In genomic region chr11:68472162-68472849, GRCm38 (mm10) we compare ENCODE assay signal across 22 mouse cellular contexts. TPM values are rescaled to one million over a fixed set of nuclear protein-coding genes. Genes with fewer than 3 reads are reported as not detected.
DNase-seq lines count a peak whose midpoint lies in the region; ATAC-seq and TF ChIP-seq lines count a peak whose summit lies in the region.
"Had no signal": no experiment of that assay in that cellular context is flagged by ENCODE, and none has a peak within 500 bp of the region (broad histone marks: within the 10 kb centered on the region; RNA-seq: fewer than 3 reads in every experiment).

No protein-coding gene starts in this region.

- no peaks in the 10 kb centered on the region for H3K79me2 ChIP-seq in MEL (ENCODE audit: control insufficient read depth, insufficient read depth, low read length, poor library complexity)
- H3K79me2 ChIP-seq in macrophage (ENCODE audit: inconsistent target): peaks cover 68% of the 10 kb centered on the region

- H3K9ac ChIP-seq in forebrain, embryonic 11.5 days (ENCODE audit: low read length): no peak overlapping the region
- no peak overlapping the region for H3K9ac ChIP-seq in forebrain, embryonic 16.5 days (replicated peaks; ENCODE audit: low read depth, low read length)
- no peak overlapping the region for H3K9ac ChIP-seq in MEL (ENCODE audit: control insufficient read depth, low read depth, low read length, poor library complexity, severe bottlenecking)
- H3K9ac ChIP-seq: embryonic facial prominence, embryonic 12.5 days; forebrain, embryonic 12.5 days; forebrain, postnatal 0 days had no signal

- H3K36me3 ChIP-seq in forebrain, embryonic 11.5 days (ENCODE audit: control insufficient read depth, insufficient read depth, low read length): no peaks in the 10 kb centered on the region
- H3K36me3 ChIP-seq in forebrain, embryonic 16.5 days (ENCODE audit: control insufficient read depth, insufficient read depth): no peaks in the 10 kb centered on the region
- H3K36me3 ChIP-seq in MEL (ENCODE audit: control insufficient read depth in 1 of 2, insufficient read depth in 2 of 2, low read length in 2 of 2) (no peaks in the 10 kb centered on the region), macrophage (ENCODE audit: inconsistent target) (peaks cover 34% of the 10 kb centered on the region)
- H3K36me3 ChIP-seq: embryonic facial prominence, embryonic 10.5 days; embryonic facial prominence, embryonic 12.5 days; forebrain, embryonic 12.5 days; G1E had no signal

- 84% methylated on average over 5 of the region's 5 CpGs for WGBS in forebrain, embryonic 11.5 days
- 81% methylated on average over 5 of the region's 5 CpGs for WGBS in forebrain, embryonic 16.5 days
- WGBS in macrophage (ENCODE audit: missing documents): 72% methylated on average over 5 of the region's 5 CpGs

- no peak for TF ChIP-seq CTCF in MEL (IDR thresholded peaks at IDR 0.05 in 2 of 3, conservative IDR thresholded peaks at IDR 0.05 in 1 of 3; ENCODE audit: control insufficient read depth in 1 of 3, insufficient read depth in 1 of 3, low read depth in 2 of 3, low read length in 3 of 3, poor library complexity in 1 of 3, severe bottlenecking in 1 of 3)

- H3K9me3 ChIP-seq in forebrain, embryonic 11.5 days (ENCODE audit: control insufficient read depth, low read length): no peaks in the 10 kb centered on the region
- H3K9me3 ChIP-seq in forebrain, embryonic 16.5 days (ENCODE audit: control insufficient read depth, low read length): no peaks in the 10 kb centered on the region
- no peaks in the 10 kb centered on the region for H3K9me3 ChIP-seq in MEL (replicated peaks; ENCODE audit: insufficient read depth, low read length)
- H3K9me3 ChIP-seq: embryonic facial prominence, embryonic 10.5 days; embryonic facial prominence, embryonic 12.5 days; forebrain, embryonic 12.5 days; G1E had no signal

- no peaks in the 10 kb centered on the region for H3K27me3 ChIP-seq in forebrain, embryonic 11.5 days (ENCODE audit: control insufficient read depth, insufficient read depth, low read length)
- no peaks in the 10 kb centered on the region for H3K27me3 ChIP-seq in forebrain, embryonic 16.5 days (replicated peaks; ENCODE audit: control insufficient read depth, insufficient read depth, low read length)
- H3K27me3 ChIP-seq in MEL (ENCODE audit: control insufficient read depth in 1 of 2, insufficient read depth in 2 of 2, low read length in 2 of 2): no peaks in the 10 kb centered on the region
- H3K27me3 ChIP-seq: forebrain, embryonic 12.5 days had no signal

- peak; percentile 40 for DNase-seq in forebrain, embryonic 11.5 days (ENCODE audit: low spot score)
- DNase-seq in heart, adult 11 months: peak; percentile 87
- no peak for DNase-seq in heart, postnatal 36 days
- no peak for DNase-seq in MEL (ENCODE audit: low read depth, low spot score)
- no peak for DNase-seq in cerebellum, postnatal 4 days (ENCODE audit: low spot score in 2 of 2)
- no peak for DNase-seq in frontal cortex, postnatal 25 days (ENCODE audit: low spot score in 2 of 2)
- DNase-seq: adrenal gland, adult 8-10 months; adrenal gland, postnatal 25 days; cerebellum, adult 11-12 months; cerebellum, adult 2 months; cerebellum, adult 9-10 months; cerebellum, postnatal 10 days; cerebellum, postnatal 25 days; forebrain, postnatal 0 days had no signal

- no peak for TF ChIP-seq POLR2A in MEL (IDR thresholded peaks at IDR 0.05; ENCODE audit: control insufficient read depth in 1 of 2, insufficient read depth in 1 of 2, low read depth in 1 of 2, low read length in 2 of 2, poor library complexity in 1 of 2)

- no peak overlapping the region for H3K4me3 ChIP-seq in forebrain, embryonic 11.5 days (ENCODE audit: low read depth, low read length)
- no peak overlapping the region for H3K4me3 ChIP-seq in forebrain, embryonic 16.5 days (replicated peaks; ENCODE audit: low read length)
- H3K4me3 ChIP-seq in MEL (ENCODE audit: control insufficient read depth in 1 of 2, insufficient read depth in 1 of 2, low read depth in 2 of 2, low read length in 2 of 2) (no peak overlapping the region), macrophage (ENCODE audit: inconsistent target) (no peak overlapping the region)
- H3K4me3 ChIP-seq: embryonic facial prominence, embryonic 10.5 days; embryonic facial prominence, embryonic 12.5 days; forebrain, embryonic 12.5 days had no signal

- H3K4me1 ChIP-seq in forebrain, embryonic 11.5 days (replicated peaks; ENCODE audit: control insufficient read depth, insufficient read depth, low read length): no peaks in the 10 kb centered on the region
- no peaks in the 10 kb centered on the region for H3K4me1 ChIP-seq in forebrain, embryonic 16.5 days (replicated peaks; ENCODE audit: control insufficient read depth, insufficient read depth, low read length)
- no peaks in the 10 kb centered on the region for H3K4me1 ChIP-seq in MEL (ENCODE audit: control insufficient read depth in 1 of 2, insufficient read depth in 2 of 2, low read length in 2 of 2)
- H3K4me1 ChIP-seq: embryonic facial prominence, embryonic 12.5 days; forebrain, embryonic 12.5 days had no signal

- no peak overlapping the region for H3K4me2 ChIP-seq in forebrain, embryonic 11.5 days (ENCODE audit: low read depth, low read length, severe bottlenecking)
- H3K4me2 ChIP-seq in forebrain, embryonic 16.5 days (ENCODE audit: low read length): no peak overlapping the region
- H3K4me2 ChIP-seq: embryonic facial prominence, embryonic 12.5 days; forebrain, embryonic 12.5 days had no signal

- TF ChIP-seq EP300 in MEL (IDR thresholded peaks at IDR 0.05; ENCODE audit: low read depth in 1 of 2, low read length in 2 of 2): no peak

- ATAC-seq in forebrain, embryonic 11.5 days (replicated peaks; ENCODE audit: low FRiP score): no peak
- ATAC-seq in forebrain, embryonic 16.5 days: no peak
- ATAC-seq: forebrain, embryonic 14.5 days; forebrain, postnatal 0 days had no signal

- intact Hi-C loops in heart, postnatal 36 days (cut with DNase I): no loop called here

- no peak overlapping the region for H3K27ac ChIP-seq in forebrain, embryonic 11.5 days (ENCODE audit: low read depth, low read length)
- no peak overlapping the region for H3K27ac ChIP-seq in forebrain, embryonic 16.5 days (ENCODE audit: low read length)
- H3K27ac ChIP-seq in MEL (ENCODE audit: control insufficient read depth, low read depth, low read length) (no peak overlapping the region), macrophage (peak overlapping the region; percentile 76)
- H3K27ac ChIP-seq: embryonic facial prominence, embryonic 10.5 days; embryonic facial prominence, embryonic 12.5 days; forebrain, embryonic 12.5 days had no signal

- TF ChIP-seq RAD21 in MEL (IDR thresholded peaks at IDR 0.05; ENCODE audit: low read depth, low read length): no peak

TF ChIP-seq in MEL, 35 proteins besides CTCF, POLR2A, EP300 and RAD21:
- no peak for TF ChIP-seq ETS1 (IDR thresholded peaks at IDR 0.05; ENCODE audit: low read depth, low read length)
- TF ChIP-seq ZKSCAN1 (IDR thresholded peaks at IDR 0.05; ENCODE audit: low read depth, low read length): peak; percentile 81
TF ChIP-seq in MEL: peak in this region for 1.

RNA-seq across cellular contexts. Expression of gene Pik3r6, which starts 30.5 kb away (rescaled TPM):
- polyA plus RNA-seq in forebrain, embryonic 11.5 days (2014; fragmentation: Nextera tagmentation; extraction: Ambion mirVana): 1.6 and 1.9 TPM in 2 replicates
- polyA plus RNA-seq in forebrain, embryonic 16.5 days (2015; fragmentation: Nextera tagmentation; extraction: Ambion mirVana): 1.8 and 2.2 TPM in 2 replicates
- 1 to 10 TPM; 4.6 to 6.3 TPM for total RNA-seq in heart, postnatal 36 days (2021)
- total RNA-seq in MEL (2012; rRNA removed): 0.36 and 0.42 TPM in 2 replicates
- polyA plus RNA-seq in MEL (2012; ENCODE audit: insufficient read depth in 1 of 2, insufficient read length in 2 of 2, low read depth in 1 of 2, low replicate concordance in 2 of 2, missing spikeins in 1 of 2) (1 to 10 TPM in 1 of 2 experiments, not detected in 1; 1.5 TPM), macrophage (2018) (6.7 to 17.9 TPM (median 11.0 TPM) in 3 replicates)
- total RNA-seq in macrophage (2018; cell fraction: chromatin; rRNA removed): 100 to 1,000 TPM in 15 of 26 experiments, 10 to 100 TPM in 11; 40.3 to 163 (median 108) TPM
- 10 to 100 TPM in 19 of 26 experiments, 1 to 10 TPM in 7; 6.1 to 19.6 (median 11.9) TPM for total RNA-seq in macrophage (2018; cell fraction: cytosol; rRNA removed)
- total RNA-seq in macrophage (2018; cell fraction: nucleus; rRNA removed): 100 to 1,000 TPM in 1 of 26 experiments, 10 to 100 TPM in 25; 23.2 to 107 (median 61.3) TPM
- polyA plus RNA-seq: C2C12 had no signal

RNA-seq across cellular contexts. Expression of gene Pik3r5, which starts 40.4 kb away (rescaled TPM):
- polyA plus RNA-seq in forebrain, embryonic 11.5 days (2014; fragmentation: Nextera tagmentation; extraction: Ambion mirVana): 0.81 and 1.2 TPM in 2 replicates
- 0.11 and 0.14 TPM in 2 replicates for polyA plus RNA-seq in forebrain, embryonic 16.5 days (2015; fragmentation: Nextera tagmentation; extraction: Ambion mirVana)
- total RNA-seq in heart, postnatal 36 days (2021): 1 to 10 TPM in 1 of 2 experiments, under 1 TPM in 1; 0.67 to 1.7 TPM
- total RNA-seq in MEL (2012; rRNA removed): 3.1 and 3.2 TPM in 2 replicates
- polyA plus RNA-seq in MEL (2012; ENCODE audit: insufficient read depth in 1 of 2, insufficient read length in 2 of 2, low read depth in 1 of 2, low replicate concordance in 2 of 2, missing spikeins in 1 of 2) (1 to 10 TPM in 1 of 2 experiments, not detected in 1; 5.7 TPM), macrophage (2018) (65.4 to 120 TPM (median 103 TPM) in 3 replicates)
- 1,000 to 10,000 TPM in 12 of 26 experiments, 100 to 1,000 TPM in 14; 297 to 1,526 (median 884) TPM for total RNA-seq in macrophage (2018; cell fraction: chromatin; rRNA removed)
- 100 to 1,000 TPM; 121 to 414 (median 184) TPM for total RNA-seq in macrophage (2018; cell fraction: cytosol; rRNA removed)
- 1,000 to 10,000 TPM in 4 of 26 experiments, 100 to 1,000 TPM in 22; 237 to 1,268 (median 592) TPM for total RNA-seq in macrophage (2018; cell fraction: nucleus; rRNA removed)

Comparison
In these comparisons a context has a peak if more than half of its experiments do, and no peak if none do; other contexts are left out.
1. DNase-seq: peak in forebrain, embryonic 11.5 days (single experiment) and heart, adult 11 months (single experiment); none in heart, postnatal 36 days (0 of 2), MEL (single experiment), cerebellum, postnatal 4 days (0 of 2) and frontal cortex, postnatal 25 days (0 of 2).